Mouse (Mus musculus) erythroblast, embryonic 14.5 days (primary cell): ENCODE data around the gene Ubtf.

Source experiments
- GATA1 ChIP-seq: IDR thresholded peaks from 2 replicates; pipeline ENCODE4 v1.6.1; 2012; ENCODE audit warnings: low read length, inconsistent platforms, mixed read lengths
- TAL1 ChIP-seq: IDR thresholded peaks from 3 replicates; pipeline ENCODE4 v1.6.1; 2012; ENCODE audit warnings: low read length, inconsistent platforms, mixed read lengths

DNA sequence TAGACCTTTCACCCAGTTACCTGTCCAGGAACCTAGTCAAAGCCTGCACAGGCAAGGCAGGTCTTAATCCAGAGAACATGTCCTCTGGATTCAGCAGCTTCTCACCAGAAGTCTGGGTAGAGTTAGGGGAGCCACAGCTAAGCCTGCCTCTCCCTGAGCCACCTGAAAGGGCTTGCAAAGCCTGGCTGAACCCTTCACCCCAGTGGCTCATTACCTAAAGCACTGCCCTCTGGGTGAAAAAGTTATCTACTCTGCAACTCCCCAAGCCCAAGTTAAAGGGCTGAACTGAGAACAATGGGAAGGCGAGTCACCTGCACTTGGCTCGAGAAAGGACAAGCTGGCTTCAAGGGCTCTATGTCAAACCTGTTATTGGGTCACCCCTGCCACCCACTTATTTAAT, 15.4 kb downstream of the Ubtf start:
- TF ChIP-seq TAL1 (no peak), GATA1 (no peak)
